Mouse (Mus musculus) gastrocnemius, adult 2 months (tissue): Measurements from ENCODE around the gene Tcte2. TPM values are rescaled to one million over a fixed set of nuclear protein-coding genes. Genes with fewer than 3 reads are reported as not detected.

Source experiments
- DNase-seq: peaks from one replicate; pipeline ENCODE4 v3.0.0; 2022
- H3K27ac ChIP-seq: fragments of 200-600 bp; 2 replicates; pipeline ENCODE4 v1.8.1; 2022; ENCODE audit warnings: mild to moderate bottlenecking
- H3K4me3 ChIP-seq: fragments of 200-600 bp; 2 replicates; pipeline ENCODE4 v1.8.1; 2022; ENCODE audit warnings: mild to moderate bottlenecking, moderate library complexity
- CTCF ChIP-seq: fragments of 200-600 bp; IDR thresholded peaks from 2 replicates; pipeline ENCODE4 v1.8.1; 2022; ENCODE audit warnings: antibody characterized with exemption, mild to moderate bottlenecking, moderate library complexity
- intact Hi-C: fragments of 180-260 bp; cut with DNase I; formaldehyde crosslinking; loops from one replicate; pipeline ENCODE4 v1.15.1; 2025
- total RNA-seq, 2 experiments: library from RNA; stranded (reverse); gene quantifications; 2 replicates each; pipeline ENCODE4 v1.2.3; 2021

Gene Tcte2
- total RNA-seq, 2 experiments from 2014 or later: 1.7 TPM

DNA sequence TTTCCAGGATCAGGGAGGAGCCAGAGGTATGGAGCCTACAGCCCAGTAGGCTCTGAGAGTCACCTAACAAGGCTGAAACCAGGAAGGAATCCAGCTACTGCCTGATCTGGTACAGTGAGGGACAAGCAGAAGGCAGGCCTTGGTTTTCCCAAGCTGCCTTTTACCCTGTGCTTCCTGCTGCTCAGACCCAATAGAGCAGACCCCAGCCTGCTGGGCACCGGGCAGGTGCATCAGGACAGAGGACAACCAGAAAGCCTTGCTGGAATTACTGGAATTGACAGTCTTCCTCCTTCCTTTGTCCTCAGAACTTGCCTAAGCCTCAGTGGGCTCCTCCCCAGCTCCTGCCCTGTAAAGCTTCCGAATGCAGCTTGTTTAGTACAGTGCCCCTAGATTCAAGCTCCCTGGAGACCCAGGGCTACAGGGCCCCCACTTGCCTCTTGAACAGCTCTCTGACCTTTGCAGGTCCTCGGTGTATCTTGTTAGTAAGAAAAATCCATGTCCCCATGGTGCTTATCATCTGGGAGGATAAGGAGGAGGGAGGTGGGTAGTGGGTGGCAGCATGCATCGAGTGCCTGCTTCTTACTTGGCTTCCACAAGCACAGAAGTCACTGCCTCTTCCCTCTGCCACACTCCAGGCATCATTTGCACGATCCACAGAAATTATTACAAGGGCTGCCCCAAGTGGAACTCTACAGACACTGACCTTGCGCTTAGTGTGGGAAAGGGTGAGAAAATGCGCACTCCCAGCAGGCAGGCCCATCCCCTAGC is 18.5 kb downstream of the Tcte2 start:
- Histone ChIP-seq H3K27ac (no peak overlapping the region), H3K4me3 (no peak overlapping the region)
- no peak for TF ChIP-seq CTCF
- no peak for DNase-seq
- intact Hi-C loops: no loop called here

DNA sequence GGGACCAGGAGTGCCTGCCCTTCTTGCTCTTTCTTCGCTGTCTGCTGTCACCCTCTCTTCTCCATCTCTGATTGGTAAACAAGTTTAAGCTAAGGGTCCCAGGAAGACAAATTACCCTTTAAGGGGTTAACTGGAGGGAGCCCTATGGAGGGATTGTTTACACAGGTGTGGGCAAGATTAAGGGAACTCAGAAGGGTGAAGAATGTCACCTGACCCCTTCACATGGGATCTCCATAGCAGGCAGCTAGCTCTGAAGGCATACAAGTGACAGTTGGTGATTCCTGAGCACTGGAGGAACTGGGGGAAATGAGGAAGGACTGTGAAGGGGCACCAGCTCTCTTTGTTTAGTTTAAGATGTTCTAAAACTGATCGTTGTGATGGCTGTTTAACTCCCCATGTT is 19.3 kb downstream of the Tcte2 start:
- no peak for DNase-seq
- Histone ChIP-seq H3K27ac (no peak overlapping the region), H3K4me3 (no peak overlapping the region)
- intact Hi-C loops: no loop called here
- TF ChIP-seq CTCF: no peak

DNA sequence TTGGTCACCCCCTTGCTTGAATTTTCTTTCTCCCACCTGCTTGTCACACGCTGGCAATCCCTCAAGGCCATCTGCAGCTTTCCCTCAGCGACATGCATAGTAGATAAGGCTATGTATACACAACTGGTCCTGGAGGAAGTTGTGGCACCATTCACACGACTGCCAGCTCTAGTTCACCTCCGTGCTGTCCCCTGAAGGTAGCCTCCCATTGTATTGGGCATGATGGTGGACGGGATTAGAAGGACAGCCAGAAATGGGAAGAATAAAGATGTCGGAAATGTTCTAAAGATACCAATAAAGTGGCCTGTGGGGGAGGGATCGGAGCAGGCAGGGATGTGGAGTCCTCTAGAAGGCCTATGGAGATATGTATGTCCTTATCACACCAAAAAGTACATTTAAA is 20.0 kb downstream of the Tcte2 start:
- no peak for DNase-seq
- Histone ChIP-seq H3K27ac (no peak overlapping the region), H3K4me3 (no peak overlapping the region)
- no peak for TF ChIP-seq CTCF
- intact Hi-C loops: no loop called here

- no peak for DNase-seq
- TF ChIP-seq CTCF: no peak
- intact Hi-C loops: no loop called here
- H3K4me3 ChIP-seq: no peak overlapping the region
- H3K27ac ChIP-seq: peak overlapping the region; percentile 38; the same call in 1 of the 2 replicates
Measured at GRCm38 (mm10) chr17:13740796-13741195, 20.8 kb downstream of the Tcte2 start.

- intact Hi-C loops: no loop called here
- H3K27ac ChIP-seq: peak overlapping the region; percentile 38; the same call in 1 of the 2 replicates
- no peak for DNase-seq
- no peak for TF ChIP-seq CTCF
- H3K4me3 ChIP-seq: no peak overlapping the region
Measured at GRCm38 (mm10) chr17:13739981-13740380, 21.6 kb downstream of the Tcte2 start.

- intact Hi-C loops: no loop called here
- no peak overlapping the region for H3K4me3 ChIP-seq
- TF ChIP-seq CTCF: no peak
- H3K27ac ChIP-seq: no peak overlapping the region
- no peak for DNase-seq
Measured at GRCm38 (mm10) chr17:13738916-13739315, 22.7 kb downstream of the Tcte2 start.

DNA sequence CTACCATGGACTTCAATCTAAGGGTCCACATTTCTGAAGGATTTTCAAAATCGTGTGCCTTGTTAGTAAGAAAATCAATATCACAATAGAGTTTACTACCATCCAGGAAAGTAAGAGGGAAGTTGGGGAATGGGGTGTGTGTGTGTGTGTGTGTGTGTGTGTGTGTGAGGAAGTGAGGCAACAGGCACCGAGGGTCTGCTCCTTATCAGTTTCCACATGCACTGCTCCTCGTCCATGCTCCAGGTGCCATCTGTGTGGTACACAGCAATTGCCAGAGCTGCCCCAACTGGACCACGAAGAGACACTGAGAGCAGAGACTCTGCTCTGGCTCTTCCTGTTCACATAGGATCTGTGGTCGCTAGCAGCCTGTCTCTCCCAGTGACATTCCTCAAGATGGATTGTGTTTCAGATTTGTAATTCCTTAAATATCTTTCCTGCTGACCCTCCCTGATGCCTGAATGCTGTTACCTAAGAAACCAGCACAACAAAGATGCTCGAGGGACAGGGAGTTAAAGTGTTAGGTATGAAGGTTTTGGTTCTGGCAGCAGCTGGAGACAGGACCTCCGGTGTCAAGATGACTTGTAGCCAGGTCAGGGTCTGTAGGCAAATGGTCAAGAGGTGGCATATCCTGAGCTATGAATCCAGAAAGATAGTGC is 23.4 kb downstream of the Tcte2 start:
- H3K27ac ChIP-seq: peak overlapping the region; percentile 73

DNA sequence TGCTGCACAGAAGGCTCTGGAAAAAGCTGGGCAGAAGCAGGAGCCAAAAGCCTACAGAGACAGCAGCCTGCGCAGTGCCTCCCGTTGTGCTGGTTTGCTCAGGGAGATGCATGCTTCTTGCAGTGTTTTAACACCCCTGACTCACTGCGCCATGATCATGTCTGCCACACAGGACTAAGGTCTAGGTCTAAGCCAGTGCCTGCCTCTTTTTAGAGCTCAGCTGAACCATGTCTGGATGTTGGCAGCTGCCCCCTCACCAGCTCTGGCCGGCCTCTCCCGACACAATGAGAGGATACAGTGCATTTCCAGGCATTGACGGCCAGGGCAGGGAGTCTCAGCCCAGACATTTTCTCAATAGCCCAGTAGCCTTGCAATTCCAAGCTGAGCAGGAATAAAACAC is 24.3 kb downstream of the Tcte2 start:
- no peak for TF ChIP-seq CTCF
- intact Hi-C loops: no loop called here

More for the DNA sequence above, 23.4 kb downstream of the Tcte2 start:
- H3K4me3 ChIP-seq: no peak overlapping the region
- intact Hi-C loops: no loop called here
- no peak for TF ChIP-seq CTCF
- DNase-seq: no peak

DNA sequence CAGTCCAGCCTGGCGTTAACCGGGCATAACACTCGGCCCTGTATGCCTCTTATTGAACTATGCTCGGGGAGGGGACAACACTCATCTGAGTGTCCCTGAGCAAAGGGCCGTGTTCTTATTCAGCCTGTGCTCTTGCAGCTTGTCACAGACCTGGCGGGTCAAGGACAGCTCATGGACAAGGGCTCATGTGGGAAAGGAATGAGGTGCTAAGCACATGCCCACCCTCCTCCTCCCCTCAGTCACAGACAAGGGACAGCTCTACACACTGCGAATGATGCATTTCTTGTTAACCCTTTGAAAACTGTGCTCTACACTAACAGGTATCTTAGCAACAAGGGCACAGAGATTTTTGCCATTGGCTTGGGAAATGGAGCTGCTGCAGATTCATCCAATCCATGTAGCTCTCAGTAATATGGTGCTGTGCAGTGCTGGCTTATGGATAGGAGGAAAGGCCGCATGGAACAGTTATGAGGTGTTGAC is 25.8 kb downstream of the Tcte2 start:
- DNase-seq: no peak
- no peak for TF ChIP-seq CTCF
- no peak overlapping the region for H3K4me3 ChIP-seq
- H3K27ac ChIP-seq: no peak overlapping the region
- intact Hi-C loops: no loop called here

More for the DNA sequence above, 24.3 kb downstream of the Tcte2 start:
- H3K4me3 ChIP-seq: no peak overlapping the region
- H3K27ac ChIP-seq: peak overlapping the region; percentile 73
- DNase-seq: peak; percentile 36

DNA sequence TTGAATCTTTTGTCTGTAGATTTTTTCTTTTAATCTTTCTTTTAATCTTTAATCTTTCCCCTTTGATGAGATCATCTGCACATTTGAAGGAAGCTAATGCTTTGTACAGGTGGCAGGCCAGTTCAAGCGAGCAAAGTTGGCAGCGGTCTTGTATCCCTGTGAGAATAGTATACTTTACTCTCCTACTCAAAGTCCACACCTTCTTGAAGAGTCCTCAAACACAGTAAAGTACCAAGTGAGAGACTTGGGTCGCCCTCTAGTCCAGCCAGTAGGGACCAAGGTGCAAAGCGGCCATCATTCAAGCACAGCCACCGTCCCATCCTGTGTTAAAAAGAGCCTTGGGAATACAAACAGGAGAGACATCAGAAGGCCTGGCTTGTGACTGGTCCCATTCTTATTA is 26.6 kb downstream of the Tcte2 start:
- Histone ChIP-seq H3K4me3 (no peak overlapping the region), H3K27ac (no peak overlapping the region)
- TF ChIP-seq CTCF: no peak
- intact Hi-C loops: no loop called here
- DNase-seq: no peak

DNA sequence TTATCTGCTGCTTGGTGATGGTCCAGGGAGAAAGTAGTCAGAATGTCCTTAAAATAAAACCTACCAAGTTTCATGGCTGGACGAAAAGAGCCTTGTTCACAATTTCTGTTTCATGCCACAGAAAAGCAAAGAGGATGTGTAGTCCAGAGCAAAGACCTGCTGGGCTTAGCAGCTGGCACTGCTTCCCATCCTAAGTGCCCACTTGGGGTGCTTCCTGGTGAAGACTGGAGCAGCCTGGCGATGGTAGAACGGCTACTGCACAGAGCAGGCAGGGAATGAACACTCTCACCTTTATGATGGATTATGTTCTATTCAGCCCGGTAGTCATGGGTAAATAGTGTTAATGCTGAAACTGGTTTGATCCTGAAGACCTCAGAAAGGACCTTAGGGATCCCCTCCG is 27.7 kb downstream of the Tcte2 start:
- intact Hi-C loops: no loop called here
- TF ChIP-seq CTCF: no peak
- no peak for DNase-seq
- no peak overlapping the region for H3K4me3 ChIP-seq
- H3K27ac ChIP-seq: no peak overlapping the region

- no peak for DNase-seq
- H3K27ac ChIP-seq: no peak overlapping the region
- H3K4me3 ChIP-seq: peak overlapping the region; percentile 30
Measured at GRCm38 (mm10) chr17:13732685-13733084, 28.9 kb downstream of the Tcte2 start.

GRCm38 (mm10) chr17:13731727-13732112 is 29.9 kb downstream of the Tcte2 start:
- H3K4me3 ChIP-seq: no peak overlapping the region
- H3K27ac ChIP-seq: no peak overlapping the region
- no peak for DNase-seq
- no peak for TF ChIP-seq CTCF
- intact Hi-C loops: no loop called here

More at GRCm38 (mm10) chr17:13732685-13733084, 28.9 kb downstream of the Tcte2 start:
- TF ChIP-seq CTCF: no peak
- intact Hi-C loops: no loop called here
